ENCODE assay signal across 17 mouse cellular contexts in the genomic region with DNA sequence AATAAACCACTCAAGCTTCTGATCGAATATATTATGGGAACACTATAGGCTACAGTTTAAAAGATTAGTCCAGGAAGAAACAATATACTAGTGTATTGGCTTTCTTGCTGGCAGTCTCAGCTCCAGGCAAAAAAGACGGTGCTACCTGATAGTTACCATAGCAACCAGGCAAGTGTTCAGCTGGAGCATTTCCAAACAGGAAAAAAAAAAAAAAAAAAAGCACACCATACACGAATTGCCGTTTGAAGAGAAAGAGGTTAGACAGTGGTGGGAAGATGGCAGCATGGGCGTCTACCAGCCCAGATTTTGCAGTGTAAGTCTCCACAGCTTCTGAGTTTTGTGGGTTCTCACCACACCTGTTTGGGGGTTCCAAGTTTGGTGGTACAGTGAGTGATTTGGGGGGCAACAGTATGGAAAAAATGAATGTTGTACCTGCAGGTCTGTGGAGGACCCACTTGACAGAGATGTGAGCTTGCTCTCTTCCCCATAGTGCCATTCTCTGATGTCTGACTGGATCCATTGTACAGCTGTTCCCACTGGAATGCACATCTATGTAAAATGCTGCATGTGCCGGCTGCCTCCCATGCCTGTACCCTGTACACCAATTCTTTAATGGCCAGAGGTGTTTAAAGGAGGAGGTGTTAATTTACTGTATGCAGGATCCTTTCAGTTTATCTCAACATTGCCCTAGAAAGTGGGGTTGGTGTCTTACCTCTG.
DNase-seq lines count a peak whose midpoint lies in the region; ATAC-seq lines count a peak whose summit lies in the region.
"Had no signal": no experiment of that assay in that cellular context is flagged by ENCODE, and none has a peak within 500 bp of the region (broad histone marks: within the 10 kb centered on the region; RNA-seq: fewer than 3 reads in every experiment).

No protein-coding gene starts in this region.

- H3K27ac ChIP-seq in kidney, embryonic 15.5 days: 0 out of 2 replicates have a peak overlapping the region, but pooled peaks have one; percentile 3
- peak overlapping the region; percentile 58 for H3K27ac ChIP-seq in forebrain, embryonic 15.5 days (replicated peaks)
- H3K27ac ChIP-seq: embryonic facial prominence, embryonic 13.5 days; kidney, postnatal 0 days; left cerebral cortex, adult 2 months; liver, embryonic 12.5 days; neural tube, embryonic 12.5 days had no signal

- H3K9me3 ChIP-seq in kidney, embryonic 15.5 days (replicated peaks): no peaks in the 10 kb centered on the region
- no peaks in the 10 kb centered on the region for H3K9me3 ChIP-seq in forebrain, embryonic 15.5 days
- H3K9me3 ChIP-seq: embryonic facial prominence, embryonic 13.5 days; liver, embryonic 12.5 days; neural tube, embryonic 12.5 days had no signal

- H3K4me3 ChIP-seq in kidney, embryonic 15.5 days (replicated peaks): no peak overlapping the region
- no peak overlapping the region for H3K4me3 ChIP-seq in forebrain, embryonic 15.5 days
- H3K4me3 ChIP-seq: embryonic facial prominence, embryonic 13.5 days; left cerebral cortex, adult 2 months; liver, embryonic 12.5 days; neural tube, embryonic 12.5 days had no signal

- no peak overlapping the region for H3K4me2 ChIP-seq in kidney, embryonic 15.5 days
- no peak overlapping the region for H3K4me2 ChIP-seq in forebrain, embryonic 15.5 days (replicated peaks)
- H3K4me2 ChIP-seq: embryonic facial prominence, embryonic 13.5 days; liver, embryonic 12.5 days; neural tube, embryonic 12.5 days had no signal

- no peaks in the 10 kb centered on the region for H3K36me3 ChIP-seq in kidney, embryonic 15.5 days
- H3K36me3 ChIP-seq in forebrain, embryonic 15.5 days: no peaks in the 10 kb centered on the region
- H3K36me3 ChIP-seq: embryonic facial prominence, embryonic 13.5 days; liver, embryonic 12.5 days; neural tube, embryonic 12.5 days had no signal

- ATAC-seq in kidney, embryonic 15.5 days (replicated peaks; ENCODE audit: low FRiP score): no peak
- peak; percentile 60 for ATAC-seq in forebrain, embryonic 15.5 days (replicated peaks)
- ATAC-seq in megakaryocyte progenitor cell, adult 5-6 weeks (replicated peaks; ENCODE audit: poor library complexity): peak; percentile 37; the same call in 1 of the 2 replicates
- ATAC-seq: liver, embryonic 12.5 days had no signal

- no peaks in the 10 kb centered on the region for H3K27me3 ChIP-seq in kidney, embryonic 15.5 days
- no peaks in the 10 kb centered on the region for H3K27me3 ChIP-seq in forebrain, embryonic 15.5 days
- H3K27me3 ChIP-seq: embryonic facial prominence, embryonic 13.5 days; liver, embryonic 12.5 days; neural tube, embryonic 12.5 days had no signal

- H3K4me1 ChIP-seq in kidney, embryonic 15.5 days: peaks cover 9% of the 10 kb centered on the region; the same call in 1 of the 2 replicates
- H3K4me1 ChIP-seq in forebrain, embryonic 15.5 days: peaks cover 14% of the 10 kb centered on the region
- H3K4me1 ChIP-seq: liver, embryonic 12.5 days had no signal

- WGBS in kidney, embryonic 15.5 days: 57% methylated on average over 6 of the region's 6 CpGs
- WGBS in forebrain, embryonic 15.5 days: 31% methylated on average over 6 of the region's 6 CpGs

- DNase-seq in kidney, postnatal 10 days: no peak
- peak; percentile 78 for DNase-seq in MN1 (ENCODE audit: low spot score)
- no peak for DNase-seq in left cerebral cortex, adult 8-10 months (ENCODE audit: low spot score in 2 of 2)
- no peak for DNase-seq in kidney, postnatal 36 days
- no peak for DNase-seq in thymus, postnatal 10 days (ENCODE audit: low spot score in 2 of 2)
- DNase-seq: cerebellum, adult 9-10 months; heart, adult 11 months; heart, postnatal 36 days; right cerebral cortex, postnatal 14 days had no signal

- no peak overlapping the region for H3K9ac ChIP-seq in kidney, embryonic 15.5 days
- no peak overlapping the region for H3K9ac ChIP-seq in forebrain, embryonic 15.5 days (replicated peaks)
- H3K9ac ChIP-seq: embryonic facial prominence, embryonic 13.5 days; liver, embryonic 12.5 days; neural tube, embryonic 12.5 days had no signal
